Mouse (Mus musculus): Measurements from ENCODE around the gene Tmem150b. TPM values are rescaled to one million over a fixed set of nuclear protein-coding genes. Genes with fewer than 3 reads are reported as not detected.
A peak's percentile ranks its signal among the peaks of the same experiment; 100 is the strongest.

Gene Tmem150b
- 0.14 TPM in 1 of 2 replicates, not detected in the other for polyA plus RNA-seq (2015; fragmentation: Nextera tagmentation; extraction: Ambion mirVana)

DNA sequence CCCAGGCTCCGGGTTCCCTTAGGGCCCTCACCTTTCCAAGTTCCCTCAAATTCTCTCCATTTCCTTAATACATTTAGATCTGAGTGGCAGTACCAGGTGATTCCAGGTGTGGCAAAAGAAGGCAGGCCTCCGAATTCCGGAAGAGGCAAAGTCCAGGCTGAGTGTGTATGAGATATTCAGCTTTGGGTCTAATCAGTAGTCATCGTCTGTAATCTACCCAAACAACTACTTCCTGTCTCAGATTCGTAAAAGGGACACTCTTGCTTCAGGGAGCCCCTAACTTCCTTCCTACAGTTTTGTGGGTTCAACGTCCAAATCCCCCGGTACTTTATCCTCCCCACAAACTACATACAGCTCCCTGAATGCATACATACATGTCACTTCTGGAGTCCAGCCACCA lies at the start of gene Tmem150b:
Tmem150b (minus strand) TSS at position 81 of the 400 bp plus-strand sequence.
- Histone ChIP-seq H3K36me3 (ENCODE audit: control insufficient read depth, insufficient read depth, low read length) (no peaks in the 10 kb centered on the region), H3K27me3 (ENCODE audit: control insufficient read depth, insufficient read depth, low read depth, low read length) (no peaks in the 10 kb centered on the region), H3K9ac (ENCODE audit: low read length) (no peak within 1 kb of the TSS), H3K4me3 (ENCODE audit: low read length) (no peak within 1 kb of the TSS), H3K27ac (ENCODE audit: low read length) (no peak within 1 kb of the TSS), H3K4me2 (ENCODE audit: low read depth, low read length) (no peak within 1 kb of the TSS), H3K4me1 (replicated peaks; ENCODE audit: control insufficient read depth, insufficient read depth, low read length) (no peaks in the 10 kb centered on the region), H3K9me3 (ENCODE audit: control insufficient read depth, low read length) (no peaks in the 10 kb centered on the region)
- no peak for ATAC-seq (ENCODE audit: low read depth)
- 61% methylated on average over 7 of the region's 7 CpGs for WGBS

DNA sequence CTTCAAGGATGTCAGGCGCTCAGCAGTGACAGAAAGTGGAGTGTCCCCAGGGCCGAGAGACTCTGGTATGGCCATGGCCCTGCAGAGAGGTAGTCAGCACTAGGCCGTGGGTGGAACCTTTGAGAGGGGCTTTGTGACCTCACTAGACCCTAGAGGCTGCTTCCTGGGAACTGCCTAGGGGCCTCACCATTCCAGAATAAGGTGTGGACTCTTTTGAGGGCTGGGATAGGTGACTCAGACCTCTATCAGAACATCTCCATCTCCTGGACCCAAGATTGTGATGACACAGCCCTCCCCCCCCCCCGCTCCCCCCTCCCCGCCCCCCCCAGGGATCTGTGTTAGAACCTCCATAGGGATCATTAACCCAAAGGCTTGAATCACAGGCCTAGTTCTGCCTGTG lies 46.2 kb upstream of the Tmem150b start, which contains the start of gene Fam71e2:
Fam71e2 (minus strand) TSS at position 101 of the 400 bp plus-strand sequence.
- no peak for ATAC-seq (ENCODE audit: low read depth)
- H3K27me3 ChIP-seq (ENCODE audit: control insufficient read depth, insufficient read depth, low read depth, low read length) = peaks cover 12% of the 10 kb centered on the region
- no peak within 1 kb of the TSS for H3K4me2 ChIP-seq (ENCODE audit: low read depth, low read length)
- H3K9ac ChIP-seq (ENCODE audit: low read length) = no peak within 1 kb of the TSS
- no peaks in the 10 kb centered on the region for H3K9me3 ChIP-seq (ENCODE audit: control insufficient read depth, low read length)
- no peaks in the 10 kb centered on the region for H3K36me3 ChIP-seq (ENCODE audit: control insufficient read depth, insufficient read depth, low read length)
- no peaks in the 10 kb centered on the region for H3K4me1 ChIP-seq (replicated peaks; ENCODE audit: control insufficient read depth, insufficient read depth, low read length)
- WGBS = 65% methylated on average over 5 of the region's 5 CpGs
- H3K4me3 ChIP-seq (ENCODE audit: low read length) = no peak within 1 kb of the TSS
- H3K27ac ChIP-seq (ENCODE audit: low read length) = no peak within 1 kb of the TSS

DNA sequence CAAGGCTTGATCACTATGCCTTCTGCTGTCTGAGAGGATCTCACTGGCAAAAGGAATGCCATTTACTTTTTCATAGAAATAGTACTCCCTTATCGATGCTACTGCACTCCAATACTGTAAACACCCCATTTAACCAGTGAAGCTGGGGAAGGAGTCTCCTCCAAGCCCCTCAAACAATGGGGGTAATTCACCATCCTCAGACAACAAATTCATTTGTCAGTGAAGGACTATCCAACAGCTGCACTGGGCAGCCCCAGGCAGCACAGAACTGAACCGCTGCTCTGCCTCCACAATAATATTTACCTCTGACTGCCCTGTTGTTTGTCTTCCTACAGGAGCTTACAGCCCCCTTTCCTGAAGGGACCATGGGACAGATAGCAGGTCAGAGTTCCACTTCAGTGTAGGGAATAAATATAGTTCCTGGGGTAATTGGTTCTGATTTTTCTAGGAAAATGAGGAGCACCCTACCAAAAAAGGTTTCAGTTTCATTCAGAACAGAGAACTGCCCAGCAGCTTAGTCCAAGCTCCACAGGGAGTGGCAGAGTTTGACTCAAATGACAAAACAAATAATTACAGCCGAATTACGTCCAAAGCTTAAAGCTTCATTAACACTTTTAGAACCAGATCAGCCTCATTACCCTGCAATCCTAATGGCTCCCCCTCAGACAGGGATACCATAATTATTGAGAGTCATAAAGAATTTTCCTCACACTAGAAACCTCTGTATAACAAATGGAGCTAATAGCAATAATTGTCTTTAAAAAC lies 40.1 kb upstream of the Tmem150b start:
- Histone ChIP-seq H3K9me3 (ENCODE audit: control insufficient read depth, low read length) (no peaks in the 10 kb centered on the region), H3K27ac (ENCODE audit: low read length) (no peak overlapping the region), H3K27me3 (ENCODE audit: control insufficient read depth, insufficient read depth, low read depth, low read length) (no peaks in the 10 kb centered on the region), H3K36me3 (ENCODE audit: control insufficient read depth, insufficient read depth, low read length) (no peaks in the 10 kb centered on the region), H3K9ac (ENCODE audit: low read length) (no peak overlapping the region), H3K4me1 (replicated peaks; ENCODE audit: control insufficient read depth, insufficient read depth, low read length) (no peaks in the 10 kb centered on the region), H3K4me3 (ENCODE audit: low read length) (no peak overlapping the region), H3K4me2 (ENCODE audit: low read depth, low read length) (no peak overlapping the region)
- ATAC-seq (ENCODE audit: low read depth) = no peak
- WGBS = 20% methylated on average over 4 of the region's 4 CpGs

DNA sequence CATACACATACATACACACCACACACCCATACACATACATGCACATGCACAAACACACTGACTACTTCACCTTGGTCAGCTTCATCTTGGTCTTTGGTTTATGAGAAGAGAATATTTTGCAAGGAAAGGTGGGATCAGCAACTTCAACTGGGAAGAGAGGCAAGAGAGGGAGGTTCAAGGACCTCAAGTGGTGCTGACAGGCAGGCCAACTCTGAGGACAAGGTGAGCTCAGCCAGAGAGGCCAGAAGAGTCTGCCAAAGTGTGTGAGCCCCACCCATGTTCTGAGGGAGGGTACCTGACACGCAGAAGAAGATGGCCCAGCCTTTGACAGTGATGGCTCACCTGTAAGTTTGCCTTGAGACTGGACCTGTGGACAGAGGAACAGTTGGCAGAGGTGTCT lies 34.6 kb upstream of the Tmem150b start:
- Histone ChIP-seq H3K36me3 (ENCODE audit: control insufficient read depth, insufficient read depth, low read length) (no peaks in the 10 kb centered on the region), H3K4me3 (ENCODE audit: low read length) (no peak overlapping the region), H3K27me3 (ENCODE audit: control insufficient read depth, insufficient read depth, low read depth, low read length) (no peaks in the 10 kb centered on the region), H3K4me2 (ENCODE audit: low read depth, low read length) (no peak overlapping the region), H3K27ac (ENCODE audit: low read length) (no peak overlapping the region), H3K9ac (ENCODE audit: low read length) (no peak overlapping the region), H3K9me3 (ENCODE audit: control insufficient read depth, low read length) (no peaks in the 10 kb centered on the region), H3K4me1 (replicated peaks; ENCODE audit: control insufficient read depth, insufficient read depth, low read length) (no peaks in the 10 kb centered on the region)
- WGBS = 17% methylated on average over 1 of the region's 1 CpGs
- no peak for ATAC-seq (ENCODE audit: low read depth)

DNA sequence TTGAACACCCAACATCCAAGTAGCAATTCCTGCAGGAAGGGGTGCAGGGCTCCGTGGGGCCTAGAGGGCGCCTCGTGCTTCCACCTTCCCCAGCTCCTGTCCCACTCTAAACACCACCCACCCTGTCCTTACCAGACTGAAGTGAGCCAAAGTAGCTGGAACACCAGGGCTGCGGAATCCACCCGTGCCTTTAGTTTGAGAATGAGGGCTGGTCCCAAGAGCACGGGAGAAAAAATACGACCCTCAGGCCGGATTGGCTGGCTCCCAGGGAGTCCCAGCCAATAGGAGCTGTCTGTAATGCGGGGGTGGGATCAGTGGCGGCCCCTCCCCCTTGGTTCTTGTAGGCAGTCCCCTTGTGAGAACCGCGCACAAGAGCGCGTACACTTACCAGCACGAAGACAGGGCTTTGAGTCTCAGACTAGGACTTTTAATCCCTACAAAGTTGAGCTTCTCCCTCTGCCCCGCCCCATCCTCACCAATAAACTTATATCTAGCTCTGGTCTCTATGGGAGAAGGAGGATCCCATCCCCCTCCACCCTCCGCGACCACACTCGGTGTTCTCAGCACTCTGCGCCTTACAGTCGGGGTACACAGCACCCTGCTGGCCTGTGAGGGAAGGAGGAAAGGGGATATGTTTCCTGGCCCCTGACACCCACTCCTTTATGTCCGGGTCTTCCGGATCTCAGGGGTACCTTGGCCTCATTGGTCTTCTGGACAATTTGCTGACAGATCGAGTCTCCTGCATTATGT lies 27.9 kb upstream of the Tmem150b start, which contains the start of gene Cox6b2:
Cox6b2 (minus strand) TSS at position 274 of the 750 bp plus-strand sequence.
- ATAC-seq (ENCODE audit: low read depth) = peak; percentile 96
- no peaks in the 10 kb centered on the region for H3K9me3 ChIP-seq (ENCODE audit: control insufficient read depth, low read length)
- H3K4me1 ChIP-seq (replicated peaks; ENCODE audit: control insufficient read depth, insufficient read depth, low read length) = peaks cover 8% of the 10 kb centered on the region
- peak within 1 kb of the TSS; percentile 48 for H3K4me3 ChIP-seq (ENCODE audit: low read length)
- H3K36me3 ChIP-seq (ENCODE audit: control insufficient read depth, insufficient read depth, low read length) = no peaks in the 10 kb centered on the region
- WGBS = 3% methylated on average over 24 of the region's 24 CpGs
- peak within 1 kb of the TSS; percentile 56 for H3K4me2 ChIP-seq (ENCODE audit: low read depth, low read length)
- H3K27me3 ChIP-seq (ENCODE audit: control insufficient read depth, insufficient read depth, low read depth, low read length) = no peaks in the 10 kb centered on the region
- peak within 1 kb of the TSS; percentile 55 for H3K9ac ChIP-seq (ENCODE audit: low read length)
- H3K27ac ChIP-seq (ENCODE audit: low read length) = peak within 1 kb of the TSS; percentile 60

DNA sequence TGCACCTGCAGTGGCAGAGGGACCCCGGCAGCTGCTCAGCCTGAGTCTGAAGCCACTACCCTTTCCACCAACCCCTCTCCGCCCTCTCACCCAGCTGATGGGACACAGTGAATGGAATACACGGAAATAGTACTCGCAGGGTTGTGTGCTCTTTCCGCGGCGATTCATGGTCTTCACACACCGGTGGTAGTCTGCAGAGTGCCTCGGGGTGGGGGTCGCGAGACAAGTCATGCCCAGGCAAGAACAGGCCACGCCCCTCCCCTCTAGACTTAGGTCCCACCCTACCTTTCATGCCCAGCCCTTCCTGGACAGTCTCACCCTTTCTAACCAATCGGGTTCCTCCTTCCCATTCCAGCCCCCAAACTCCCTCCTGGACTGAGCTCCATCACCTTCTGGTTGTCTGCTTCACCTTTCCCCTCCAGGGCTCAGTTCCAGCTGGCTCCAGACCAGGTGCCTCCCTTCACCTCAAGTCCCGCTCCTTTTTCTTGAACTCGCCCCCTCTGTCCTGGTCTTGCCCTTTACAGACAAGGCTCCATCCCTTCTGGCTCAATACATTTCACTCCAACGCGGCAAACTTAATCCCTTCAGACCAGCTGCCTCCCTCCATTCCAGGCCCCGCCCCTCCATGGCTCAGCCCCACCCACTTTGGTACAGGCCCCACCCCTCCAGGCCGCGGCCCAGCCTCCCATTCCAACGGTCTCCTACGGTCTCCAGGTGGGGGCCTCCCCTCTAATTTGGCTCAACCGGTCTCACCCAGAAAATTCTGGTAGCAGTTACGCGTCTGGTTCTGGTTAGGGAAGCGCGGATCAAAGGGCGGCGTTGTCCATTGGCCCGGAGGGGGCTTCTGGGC lies 27.1 kb upstream of the Tmem150b start:
- peaks cover 8% of the 10 kb centered on the region for H3K4me1 ChIP-seq (replicated peaks; ENCODE audit: control insufficient read depth, insufficient read depth, low read length)
- no peaks in the 10 kb centered on the region for H3K27me3 ChIP-seq (ENCODE audit: control insufficient read depth, insufficient read depth, low read depth, low read length)
- H3K9me3 ChIP-seq (ENCODE audit: control insufficient read depth, low read length) = no peaks in the 10 kb centered on the region
- peak overlapping the region; percentile 48 for H3K4me3 ChIP-seq (ENCODE audit: low read length)
- peak overlapping the region; percentile 60; the same call in 1 of the 2 replicates for H3K27ac ChIP-seq (ENCODE audit: low read length)
- peak overlapping the region; percentile 33 for H3K9ac ChIP-seq (ENCODE audit: low read length)
- peak; percentile 86 for ATAC-seq (ENCODE audit: low read depth)
- H3K36me3 ChIP-seq (ENCODE audit: control insufficient read depth, insufficient read depth, low read length) = no peaks in the 10 kb centered on the region
- 3% methylated on average over 30 of the region's 30 CpGs for WGBS
- H3K4me2 ChIP-seq (ENCODE audit: low read depth, low read length) = peak overlapping the region; percentile 56

DNA sequence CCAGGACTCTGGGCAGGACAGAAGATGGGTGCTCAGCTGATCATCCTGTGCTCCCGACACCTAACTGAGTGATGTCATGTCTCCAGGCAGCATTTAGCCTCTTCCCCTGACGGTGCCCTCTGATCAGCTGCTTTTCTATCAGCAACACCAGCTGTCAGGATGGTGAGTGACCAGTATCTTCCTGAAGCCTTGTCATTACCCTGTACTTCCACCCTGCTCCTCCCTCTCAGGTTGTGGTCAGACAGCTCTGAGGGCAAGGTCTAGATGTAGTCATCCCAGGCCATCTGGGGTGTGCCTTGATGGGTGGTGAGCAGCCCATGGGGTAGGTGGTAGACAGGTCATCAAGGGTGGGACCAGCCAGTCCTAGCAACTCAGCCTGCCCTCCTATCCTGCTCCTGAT lies 24.1 kb upstream of the Tmem150b start:
- Histone ChIP-seq H3K9ac (ENCODE audit: low read length) (no peak overlapping the region), H3K4me2 (ENCODE audit: low read depth, low read length) (no peak overlapping the region), H3K4me3 (ENCODE audit: low read length) (no peak overlapping the region), H3K27me3 (ENCODE audit: control insufficient read depth, insufficient read depth, low read depth, low read length) (no peaks in the 10 kb centered on the region), H3K9me3 (ENCODE audit: control insufficient read depth, low read length) (no peaks in the 10 kb centered on the region), H3K36me3 (ENCODE audit: control insufficient read depth, insufficient read depth, low read length) (peaks cover 3% of the 10 kb centered on the region), H3K4me1 (replicated peaks; ENCODE audit: control insufficient read depth, insufficient read depth, low read length) (peaks cover 8% of the 10 kb centered on the region), H3K27ac (ENCODE audit: low read length) (no peak overlapping the region)
- 77% methylated on average over 2 of the region's 2 CpGs for WGBS
- no peak for ATAC-seq (ENCODE audit: low read depth)

DNA sequence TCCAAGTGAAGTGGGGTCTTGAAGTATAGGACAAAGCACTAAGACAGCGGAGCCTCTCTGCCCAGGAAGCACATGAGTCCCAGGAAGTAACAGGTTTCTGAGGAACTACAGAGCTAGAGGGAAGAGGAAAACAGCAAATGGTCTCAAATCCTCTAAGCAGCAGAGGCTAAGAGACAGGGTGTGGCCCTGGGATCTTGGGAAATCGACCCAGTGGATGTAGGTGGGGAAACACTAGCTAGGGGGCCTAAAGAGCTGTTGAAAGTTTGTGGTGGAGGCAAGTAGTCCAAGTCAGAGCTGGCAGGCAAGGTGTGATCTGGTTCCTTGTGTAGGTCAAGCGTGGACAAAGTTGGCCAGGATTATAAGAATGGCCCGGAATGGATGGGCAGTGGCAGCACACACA lies 23.3 kb upstream of the Tmem150b start:
- Histone ChIP-seq H3K9me3 (ENCODE audit: control insufficient read depth, low read length) (no peaks in the 10 kb centered on the region), H3K27me3 (ENCODE audit: control insufficient read depth, insufficient read depth, low read depth, low read length) (no peaks in the 10 kb centered on the region), H3K4me2 (ENCODE audit: low read depth, low read length) (no peak overlapping the region), H3K36me3 (ENCODE audit: control insufficient read depth, insufficient read depth, low read length) (peaks cover 3% of the 10 kb centered on the region), H3K27ac (ENCODE audit: low read length) (no peak overlapping the region), H3K9ac (ENCODE audit: low read length) (no peak overlapping the region), H3K4me1 (replicated peaks; ENCODE audit: control insufficient read depth, insufficient read depth, low read length) (peaks cover 8% of the 10 kb centered on the region), H3K4me3 (ENCODE audit: low read length) (no peak overlapping the region)
- WGBS = 71% methylated on average over 4 of the region's 4 CpGs
- ATAC-seq (ENCODE audit: low read depth) = no peak
